26 mouse cellular contexts compared by ENCODE assay signal in the genomic region with DNA sequence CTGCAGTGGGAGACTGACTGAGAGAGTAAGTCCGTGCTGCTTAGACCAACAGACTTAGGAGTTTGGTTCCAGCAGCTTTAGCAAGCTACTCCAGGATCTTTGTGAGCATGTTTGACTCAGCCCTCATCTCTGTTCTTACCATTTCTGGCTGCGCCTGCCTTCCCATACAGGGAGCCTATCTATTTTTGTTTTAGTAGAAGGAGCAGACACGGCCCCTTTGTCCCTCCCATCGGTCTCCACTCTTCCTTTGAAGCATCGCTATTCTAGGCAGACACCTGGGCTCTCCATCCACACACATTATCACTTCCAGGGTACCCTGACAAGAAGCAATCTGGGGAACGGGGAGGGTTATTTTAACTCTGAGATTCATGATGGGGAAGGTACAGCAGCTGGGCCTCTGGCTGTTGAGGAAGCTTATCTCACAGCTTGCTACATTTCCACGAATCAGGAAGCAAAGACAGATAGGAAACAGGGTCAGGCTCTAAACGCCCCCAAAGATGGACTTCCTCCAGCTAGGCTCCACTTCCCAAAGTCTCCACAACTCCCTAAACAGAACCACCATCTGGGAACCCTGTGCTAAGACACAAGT.
DNase-seq lines count a peak whose midpoint lies in the region; ATAC-seq and TF ChIP-seq lines count a peak whose summit lies in the region.
"Had no signal": no experiment of that assay in that cellular context is flagged by ENCODE, and none has a peak within 500 bp of the region (broad histone marks: within the 10 kb centered on the region; RNA-seq: fewer than 3 reads in every experiment).

No protein-coding gene starts in this region.

- H3K27me3 ChIP-seq in kidney, adult 2 months (replicated peaks; ENCODE audit: control insufficient read depth, insufficient read depth, low read length) = no peaks in the 10 kb centered on the region
- H3K27me3 ChIP-seq: hindbrain, embryonic 15.5 days; limb, embryonic 13.5 days; liver, embryonic 13.5 days; midbrain, embryonic 15.5 days; neural tube, embryonic 15.5 days; stomach, embryonic 15.5 days had no signal

- H3K36me3 ChIP-seq in kidney, adult 2 months (ENCODE audit: control insufficient read depth, insufficient read depth, low read length) = no peaks in the 10 kb centered on the region
- H3K36me3 ChIP-seq: hindbrain, embryonic 15.5 days; limb, embryonic 13.5 days; liver, embryonic 13.5 days; midbrain, embryonic 15.5 days; neural tube, embryonic 15.5 days; stomach, embryonic 15.5 days had no signal

- 76% methylated on average over 8 of the region's 8 CpGs for WGBS in kidney, adult 2 months

- TF ChIP-seq POLR2A in kidney, adult 2 months (IDR thresholded peaks at IDR 0.05; ENCODE audit: low read depth, low read length) = no peak

- H3K4me3 ChIP-seq in kidney, adult 2 months (ENCODE audit: insufficient read depth, low read depth, low read length) = no peak overlapping the region
- H3K4me3 ChIP-seq: hindbrain, embryonic 15.5 days; limb, embryonic 13.5 days; liver, embryonic 13.5 days; midbrain, embryonic 15.5 days; myocyte; neural tube, embryonic 15.5 days; stomach, embryonic 15.5 days had no signal

- H3K27ac ChIP-seq in kidney, adult 2 months (ENCODE audit: insufficient read depth, low read depth, low read length) = no peak overlapping the region
- H3K27ac ChIP-seq: hindbrain, embryonic 15.5 days; kidney, postnatal 0 days; limb, embryonic 13.5 days; liver, embryonic 13.5 days; midbrain, embryonic 15.5 days; stomach, embryonic 15.5 days had no signal

- H3K4me1 ChIP-seq in kidney, adult 2 months (ENCODE audit: control insufficient read depth, insufficient read depth, low read length) = no peaks in the 10 kb centered on the region
- H3K4me1 ChIP-seq: liver, embryonic 13.5 days; midbrain, embryonic 15.5 days; stomach, embryonic 15.5 days had no signal

- no peak for TF ChIP-seq CTCF in kidney, adult 2 months (conservative IDR thresholded peaks at IDR 0.05; ENCODE audit: insufficient read depth, insufficient read length, low read depth, low read length)

- intact Hi-C loops in left cerebral cortex, postnatal 36 days (cut with DNase I) = no loop called here

- ATAC-seq in erythroid progenitor cell, adult 5-6 weeks (replicated peaks; ENCODE audit: low FRiP score, poor library complexity, severe bottlenecking) = no peak
- ATAC-seq: forebrain, postnatal 0 days; intestine, postnatal 0 days; midbrain, embryonic 15.5 days had no signal

- peak; percentile 74 for DNase-seq in right cerebral cortex, adult 18-20 months
- no peak for DNase-seq in right cerebral cortex, postnatal 14 days
- peak; percentile 55 to 75 for DNase-seq in frontal cortex, postnatal 36 days (ENCODE audit: low spot score in 2 of 2)
- peak; percentile 41 to 65 for DNase-seq in left cerebral cortex, postnatal 36 days (ENCODE audit: low spot score in 2 of 2)
- DNase-seq in kidney, adult 2 months = no peak
- DNase-seq in cerebellum, adult 11-12 months = no peak
- DNase-seq: adrenal gland, adult 8-10 months; cerebellum, postnatal 14 days; embryo, embryonic 11 days; forebrain, postnatal 0 days; gastrocnemius, postnatal 10 days; heart, adult 11 months; heart, postnatal 36 days; liver, embryonic 13.5 days; lung, embryonic 14.5 days; lung, postnatal 36 days; thymus, adult 2 months had no signal

Comparison
In these comparisons a context has a peak if more than half of its experiments do, and no peak if none do; other contexts are left out.
1. DNase-seq: peak in right cerebral cortex, adult 18-20 months (single experiment), frontal cortex, postnatal 36 days (2 of 2) and left cerebral cortex, postnatal 36 days (2 of 2); none in right cerebral cortex, postnatal 14 days (single experiment), kidney, adult 2 months (single experiment) and cerebellum, adult 11-12 months (single experiment).